8 mouse cellular contexts compared by ENCODE assay signal in genomic region chr1:105946581-105947540, GRCm38 (mm10). TPM values are rescaled to one million over a fixed set of nuclear protein-coding genes. Genes with fewer than 3 reads are reported as not detected.
DNase-seq lines count a peak whose midpoint lies in the region; ATAC-seq and TF ChIP-seq lines count a peak whose summit lies in the region.

No protein-coding gene starts in this region.

- H3K9ac ChIP-seq in kidney, embryonic 16.5 days (replicated peaks; ENCODE audit: low read length) = no peak overlapping the region
- no peak overlapping the region for H3K9ac ChIP-seq in intestine, postnatal 0 days (ENCODE audit: low read depth, low read length)

- no peak overlapping the region for H3K4me3 ChIP-seq in kidney, embryonic 16.5 days (ENCODE audit: low read length)
- no peak overlapping the region for H3K4me3 ChIP-seq in intestine, postnatal 0 days (ENCODE audit: low read depth, low read length)

- ATAC-seq in kidney, embryonic 16.5 days (ENCODE audit: low FRiP score, low TSS enrichment) = no peak
- peak; percentile 22; the same call in 1 of the 2 replicates for ATAC-seq in granulocyte monocyte progenitor cell, adult 5-6 weeks (replicated peaks; ENCODE audit: poor library complexity, severe bottlenecking)
- ATAC-seq in intestine, postnatal 0 days = no peak

- no peak overlapping the region for H3K27ac ChIP-seq in kidney, embryonic 16.5 days (ENCODE audit: low read length)
- H3K27ac ChIP-seq in intestine, postnatal 0 days (ENCODE audit: low read depth, low read length) = no peak overlapping the region

- 71% methylated on average over 13 of the region's 13 CpGs for WGBS in kidney, embryonic 16.5 days
- 72% methylated on average over 13 of the region's 13 CpGs for WGBS in intestine, postnatal 0 days

- H3K4me2 ChIP-seq in kidney, embryonic 16.5 days (replicated peaks; ENCODE audit: low read depth, low read length) = no peak overlapping the region
- no peak overlapping the region for H3K4me2 ChIP-seq in intestine, postnatal 0 days (replicated peaks; ENCODE audit: low read depth)

- H3K4me1 ChIP-seq in kidney, embryonic 16.5 days (ENCODE audit: insufficient read depth, low read length) = no peaks in the 10 kb centered on the region
- 0 out of 2 replicates have a peak, but pooled peaks cover 3% of the 10 kb centered on the region for H3K4me1 ChIP-seq in intestine, postnatal 0 days (replicated peaks; ENCODE audit: control insufficient read depth, insufficient read depth, low read length)

- no peak for TF ChIP-seq CTCF in intestine, postnatal 0 days (IDR thresholded peaks at IDR 0.05; ENCODE audit: low read depth)

- no peaks in the 10 kb centered on the region for H3K9me3 ChIP-seq in kidney, embryonic 16.5 days (ENCODE audit: low read length)
- H3K9me3 ChIP-seq in intestine, postnatal 0 days (ENCODE audit: control insufficient read depth) = no peaks in the 10 kb centered on the region

- DNase-seq in kidney, adult 9 months = peak; percentile 27
- DNase-seq in brain, embryonic 18.5 days (ENCODE audit: low read depth, low spot score) = peak; percentile 28
- peak; percentile 20 to 39 for DNase-seq in layer of hippocampus, postnatal 36 days
- DNase-seq in right cerebral cortex, postnatal 4 days = peak; percentile 22
- DNase-seq in ovary, adult 18-20 months (ENCODE audit: low spot score) = no peak

- no peaks in the 10 kb centered on the region for H3K27me3 ChIP-seq in kidney, embryonic 16.5 days (ENCODE audit: insufficient read depth, low read length)
- H3K27me3 ChIP-seq in intestine, postnatal 0 days (replicated peaks; ENCODE audit: control insufficient read depth, insufficient read depth, low read length) = no peaks in the 10 kb centered on the region

- no peaks in the 10 kb centered on the region for H3K36me3 ChIP-seq in kidney, embryonic 16.5 days (ENCODE audit: insufficient read depth, low read length)
- no peaks in the 10 kb centered on the region for H3K36me3 ChIP-seq in intestine, postnatal 0 days (ENCODE audit: control insufficient read depth, insufficient read depth)

RNA-seq across cellular contexts. Expression of gene Zcchc2, which starts 43.3 kb away (rescaled TPM):
- 3.0 and 3.8 TPM in 2 replicates for polyA plus RNA-seq in kidney, embryonic 16.5 days (2015; fragmentation: Nextera tagmentation; extraction: Ambion mirVana)
- 14.8 and 18.7 TPM in 2 replicates for total RNA-seq in granulocyte monocyte progenitor cell, adult 5-6 weeks (2014; fragmentation: Nextera tagmentation)
- 13.7 and 15.9 TPM in 2 replicates for total RNA-seq in granulocyte monocyte progenitor cell, adult 5-6 weeks (2017)
- total RNA-seq in layer of hippocampus, postnatal 36 days (2021) = 10 to 100 TPM; 21.0 to 21.3 TPM
- 1.5 and 1.6 TPM in 2 replicates for polyA plus RNA-seq in intestine, postnatal 0 days (2015; fragmentation: Nextera tagmentation; extraction: Ambion mirVana)
